Mouse (Mus musculus) heart, embryonic 13.5 days (tissue): ENCODE measurements at regions not wholly inside any gene's neighbourhood (a gene's known extent, or its start where the extent isn't known, plus 50 kb on each side); places are given as distances from the start of the nearest gene placed in this dataset.

ENCODE experiments used
- ATAC-seq: fragments of 200-750 bp; cut with Nextera tagmentation; 2 replicates; pipeline ENCODE4 v1.8.0; 2017; ENCODE audit warnings: moderate TSS enrichment; ENCODE audit not compliant: insufficient number of reproducible peaks, low FRiP score, low TSS enrichment; ENCODE audit errors: extremely low read depth
- H3K27ac ChIP-seq: fragments of 300-500 bp; sonication (generic); replicated peaks from 2 replicates; pipeline ENCODE4 v1.5.1; 2015; ENCODE audit warnings: moderate library complexity, mild to moderate bottlenecking, inconsistent platforms
- H3K27me3 ChIP-seq: fragments of 300-500 bp; sonication (generic); replicated peaks from 2 replicates; pipeline ENCODE4 v1.6.1; 2015; ENCODE audit warnings: mild to moderate bottlenecking, inconsistent platforms
- H3K36me3 ChIP-seq: fragments of 300-500 bp; sonication (generic); 2 replicates; pipeline ENCODE4 v1.6.1; 2015; ENCODE audit warnings: mild to moderate bottlenecking, inconsistent platforms
- H3K4me1 ChIP-seq: fragments of 300-500 bp; sonication (generic); 2 replicates; pipeline ENCODE4 v1.6.1; 2015; ENCODE audit warnings: inconsistent platforms
- H3K4me2 ChIP-seq: fragments of 300-500 bp; sonication (generic); 2 replicates; pipeline ENCODE4 v1.6.1; 2015; ENCODE audit warnings: inconsistent platforms, mild to moderate bottlenecking, moderate library complexity
- H3K4me3 ChIP-seq: fragments of 300-500 bp; sonication (generic); 2 replicates; pipeline ENCODE4 v1.5.1; 2015; ENCODE audit warnings: moderate library complexity, mild to moderate bottlenecking, inconsistent platforms
- H3K9ac ChIP-seq: fragments of 300-500 bp; sonication (generic); 2 replicates; pipeline ENCODE4 v1.6.1; 2015; ENCODE audit warnings: inconsistent platforms, mild to moderate bottlenecking, moderate library complexity
- H3K9me3 ChIP-seq: fragments of 300-500 bp; sonication (generic); 2 replicates; pipeline ENCODE4 v1.6.1; 2016; ENCODE audit warnings: inconsistent platforms
- WGBS: fragments of 180-500 bp; shearing (Covaris S2); methylation state at CpG from one replicate; pipeline ENCODE4 v1.1.7; 2015; ENCODE audit warnings: mixed read lengths; 5-methylcytosine and 5-hydroxymethylcytosine counted together

DNA sequence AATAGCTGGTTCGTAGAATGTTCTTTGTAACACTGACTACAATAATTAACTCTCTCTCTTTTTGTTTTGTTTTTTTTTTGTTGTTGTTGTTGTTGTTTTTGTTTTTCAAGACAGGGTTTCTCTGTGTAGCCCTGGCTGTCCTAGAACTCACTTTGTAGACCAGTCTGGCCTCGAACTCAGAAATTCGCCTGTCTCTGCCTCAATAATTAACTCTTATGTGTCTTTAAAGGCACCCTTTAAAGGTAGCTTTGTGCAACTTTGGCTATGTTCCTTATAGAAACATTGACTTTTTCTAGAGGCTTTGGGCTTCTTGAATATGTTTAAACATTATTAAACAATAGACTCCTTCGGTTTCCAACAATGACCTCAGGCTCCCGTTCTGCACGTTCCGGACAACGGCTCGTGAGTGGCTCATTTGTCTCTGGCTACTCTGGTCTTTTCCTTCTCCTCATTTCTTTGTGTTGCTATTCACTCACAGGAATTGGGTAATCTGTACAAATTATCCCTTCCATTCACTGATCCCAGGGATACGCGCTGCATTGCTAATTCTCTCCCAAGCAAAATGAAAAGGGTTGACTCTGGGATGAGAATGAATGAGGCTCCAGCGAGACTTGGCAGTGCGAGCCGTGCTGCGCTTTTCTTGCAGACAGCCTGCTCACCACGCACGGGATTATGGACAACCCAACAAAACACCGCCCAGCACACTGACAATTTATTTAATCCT lies 90.2 kb upstream of the Klf12 start:
- Histone ChIP-seq H3K9me3 (no peaks in the 10 kb centered on the region), H3K36me3 (no peaks in the 10 kb centered on the region), H3K27ac (no peak overlapping the region), H3K4me2 (no peak overlapping the region), H3K27me3 (no peaks in the 10 kb centered on the region), H3K4me3 (no peak overlapping the region), H3K4me1 (no peaks in the 10 kb centered on the region), H3K9ac (no peak overlapping the region)
- no peak for ATAC-seq
- WGBS, result 85% methylated on average over 18 of the region's 18 CpGs

DNA sequence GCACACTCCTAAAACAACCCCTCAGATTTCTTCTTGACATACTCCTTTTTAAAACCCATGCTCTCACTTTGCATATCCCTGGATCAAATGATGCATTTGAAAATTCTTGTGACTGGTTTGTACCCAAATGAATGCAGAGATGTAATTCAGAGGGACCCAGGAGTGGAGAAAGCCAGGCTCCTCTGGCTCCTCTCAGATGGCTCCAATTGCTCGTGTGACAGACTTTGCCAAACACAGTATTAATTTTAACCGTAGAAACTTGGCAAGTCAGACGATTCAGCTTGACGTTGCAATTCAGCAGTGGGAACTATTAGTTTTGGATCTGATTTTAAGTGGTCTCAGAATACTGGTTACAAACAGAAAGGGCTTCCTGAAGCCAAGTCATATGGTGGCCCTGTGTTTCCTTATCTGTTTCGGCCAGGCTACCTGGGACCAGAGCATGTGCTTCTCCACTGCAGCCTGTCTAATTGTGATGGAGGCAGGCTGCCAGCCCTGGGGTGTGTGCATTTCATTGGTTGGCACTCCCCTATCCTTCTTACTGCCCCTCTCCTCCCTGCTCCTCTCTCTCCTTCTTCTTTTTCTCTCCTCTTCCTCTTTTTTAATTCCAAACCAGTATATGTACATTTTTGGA lies 81.9 kb upstream of the Klf12 start:
- H3K9ac ChIP-seq, result no peak overlapping the region
- 67% methylated on average over 5 of the region's 5 CpGs for WGBS
- no peaks in the 10 kb centered on the region for H3K36me3 ChIP-seq
- H3K9me3 ChIP-seq, result no peaks in the 10 kb centered on the region
- H3K27me3 ChIP-seq, result no peaks in the 10 kb centered on the region
- no peaks in the 10 kb centered on the region for H3K4me1 ChIP-seq
- ATAC-seq, result no peak
- H3K27ac ChIP-seq, result no peak overlapping the region
- H3K4me3 ChIP-seq, result no peak overlapping the region
- no peak overlapping the region for H3K4me2 ChIP-seq

DNA sequence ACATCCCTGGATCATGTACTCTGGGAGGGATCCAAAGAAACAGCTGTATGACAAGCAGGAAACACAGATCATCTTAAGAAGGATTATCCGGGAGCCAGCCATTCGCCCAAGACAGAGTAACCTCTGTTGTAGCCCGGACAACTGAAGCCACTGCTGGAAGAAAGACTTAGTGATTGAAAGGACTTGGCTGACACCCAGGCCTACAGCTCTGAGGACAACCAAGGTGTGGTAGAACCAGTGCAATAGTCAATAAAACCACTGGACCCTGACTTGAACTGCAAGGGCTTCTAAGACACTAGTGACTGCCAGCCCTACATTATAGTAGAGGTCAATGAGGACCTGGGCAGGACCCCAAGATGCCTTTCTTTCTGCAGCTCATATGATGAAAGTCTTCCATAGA lies 78.3 kb upstream of the Klf12 start:
- no peak for ATAC-seq
- H3K9me3 ChIP-seq, result no peaks in the 10 kb centered on the region

DNA sequence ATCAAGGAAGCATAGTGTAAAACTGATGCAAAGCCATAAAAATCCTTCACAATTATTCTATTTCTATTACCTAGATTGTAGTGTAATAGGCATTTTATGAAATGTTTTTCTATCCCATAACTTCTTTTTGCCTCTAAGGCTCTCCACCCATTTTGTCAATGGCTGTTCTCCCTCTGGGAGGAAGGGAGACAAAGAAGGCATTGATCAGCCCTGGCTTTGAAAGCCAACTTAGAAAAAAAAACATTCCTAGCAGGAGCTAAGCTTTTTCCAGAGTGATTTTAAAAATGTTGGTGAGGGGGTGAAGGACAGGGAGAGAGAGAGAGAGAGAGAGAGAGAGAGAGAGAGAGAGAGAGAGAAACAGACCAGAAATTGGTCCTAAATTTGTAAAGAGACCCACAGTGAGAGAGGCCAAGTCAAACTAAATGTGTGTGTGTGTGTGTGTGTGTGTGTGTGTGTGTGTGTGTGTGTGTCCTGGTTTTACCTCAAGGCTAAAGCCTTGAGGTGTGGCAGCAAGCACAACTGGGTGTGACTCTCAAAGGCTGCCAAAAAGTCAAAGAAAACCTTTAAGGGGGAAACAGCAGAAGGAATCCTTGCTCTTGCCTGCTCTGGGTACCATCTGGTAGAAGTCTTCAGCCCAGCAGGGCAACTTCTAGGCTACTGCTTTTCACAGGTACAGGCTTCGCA lies 77.0 kb upstream of the Klf12 start:
- no peak overlapping the region for H3K9ac ChIP-seq
- no peak overlapping the region for H3K4me2 ChIP-seq
- no peak overlapping the region for H3K4me3 ChIP-seq
- H3K4me1 ChIP-seq, result peaks cover 4% of the 10 kb centered on the region; the same call in 1 of the 2 replicates
- H3K36me3 ChIP-seq, result no peaks in the 10 kb centered on the region
- 100% methylated on average over 1 of the region's 1 CpGs for WGBS
- ATAC-seq, result no peak
- no peak overlapping the region for H3K27ac ChIP-seq
- no peaks in the 10 kb centered on the region for H3K9me3 ChIP-seq
- H3K27me3 ChIP-seq, result no peaks in the 10 kb centered on the region

More for the DNA sequence above, 78.3 kb upstream of the Klf12 start:
- 65% methylated on average over 3 of the region's 3 CpGs for WGBS
- H3K4me1 ChIP-seq, result no peaks in the 10 kb centered on the region
- no peaks in the 10 kb centered on the region for H3K27me3 ChIP-seq
- no peak overlapping the region for H3K9ac ChIP-seq
- no peak overlapping the region for H3K4me2 ChIP-seq
- H3K4me3 ChIP-seq, result no peak overlapping the region
- H3K36me3 ChIP-seq, result no peaks in the 10 kb centered on the region
- H3K27ac ChIP-seq, result no peak overlapping the region

DNA sequence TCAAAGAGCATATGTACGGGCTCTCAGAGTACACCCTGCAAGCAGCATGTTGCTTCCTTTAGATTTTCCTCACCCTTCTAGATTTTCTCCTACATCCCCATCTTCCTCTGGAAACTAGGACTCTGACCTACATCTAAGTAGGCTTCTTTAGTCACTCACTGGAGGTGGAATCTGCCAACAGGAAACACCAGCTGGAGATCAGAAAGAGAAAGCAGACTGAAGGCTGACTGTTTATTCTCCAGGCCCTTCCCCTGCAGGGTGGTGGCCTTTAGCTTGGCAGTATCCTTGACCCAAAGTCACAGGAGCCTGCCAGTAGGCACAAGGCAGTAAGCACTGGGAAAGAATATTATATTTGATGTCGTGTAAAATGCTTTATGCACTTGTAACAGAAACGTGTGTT lies 75.4 kb upstream of the Klf12 start:
- Histone ChIP-seq H3K4me2 (no peak overlapping the region), H3K27ac (no peak overlapping the region), H3K4me3 (no peak overlapping the region), H3K36me3 (no peaks in the 10 kb centered on the region), H3K9ac (no peak overlapping the region), H3K27me3 (no peaks in the 10 kb centered on the region), H3K9me3 (no peaks in the 10 kb centered on the region), H3K4me1 (peaks cover 4% of the 10 kb centered on the region; the same call in 1 of the 2 replicates)
- ATAC-seq, result no peak
- WGBS, result 74% methylated on average over 3 of the region's 3 CpGs

DNA sequence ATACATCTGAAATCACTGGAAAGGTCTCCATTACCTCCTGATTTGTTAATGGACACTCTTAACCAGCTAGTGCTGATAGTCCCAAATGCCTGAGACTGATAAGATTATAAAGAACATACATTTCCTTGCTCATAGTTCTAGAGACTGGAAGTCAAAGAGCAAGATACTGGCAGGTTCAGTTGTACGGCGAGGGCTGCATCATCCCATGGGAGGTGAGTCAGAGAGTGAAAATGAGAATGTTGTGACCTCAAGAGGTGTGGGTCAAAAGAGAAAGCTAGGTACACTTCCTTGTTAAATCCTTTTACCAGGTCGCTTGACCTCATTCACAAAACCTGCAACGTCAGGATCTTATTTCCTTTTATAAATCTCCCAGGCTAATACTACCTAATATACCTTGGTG lies 72.7 kb upstream of the Klf12 start:
- ATAC-seq, result no peak
- Histone ChIP-seq H3K27ac (no peak overlapping the region), H3K9ac (no peak overlapping the region), H3K4me1 (peaks cover 4% of the 10 kb centered on the region; the same call in 1 of the 2 replicates), H3K27me3 (no peaks in the 10 kb centered on the region), H3K4me2 (no peak overlapping the region), H3K4me3 (no peak overlapping the region), H3K36me3 (no peaks in the 10 kb centered on the region), H3K9me3 (no peaks in the 10 kb centered on the region)
- WGBS, result 57% methylated on average over 4 of the region's 4 CpGs

DNA sequence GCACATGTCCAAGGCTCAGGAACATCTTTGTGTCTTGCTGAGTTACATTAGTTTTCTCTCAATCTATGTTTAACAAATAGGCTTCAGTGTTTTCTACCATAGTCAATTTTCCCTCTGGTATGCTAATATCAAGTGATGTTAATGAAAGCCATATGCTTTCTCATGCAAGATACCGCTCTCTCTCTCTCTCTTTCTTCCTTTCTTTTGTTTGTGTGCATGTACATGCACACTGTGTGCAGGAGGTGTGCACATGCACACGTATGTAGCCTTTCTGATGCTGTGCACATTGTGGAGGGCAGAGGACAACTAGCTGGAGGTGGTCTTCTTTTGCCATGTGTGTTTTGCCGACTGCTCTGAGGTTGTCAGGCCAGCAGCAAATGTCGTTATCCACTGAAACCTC lies 69.0 kb upstream of the Klf12 start:
- Histone ChIP-seq H3K27ac (no peak overlapping the region), H3K9me3 (no peaks in the 10 kb centered on the region), H3K27me3 (no peaks in the 10 kb centered on the region), H3K9ac (no peak overlapping the region), H3K4me3 (no peak overlapping the region), H3K4me1 (peaks cover 4% of the 10 kb centered on the region; the same call in 1 of the 2 replicates), H3K36me3 (no peaks in the 10 kb centered on the region), H3K4me2 (no peak overlapping the region)
- WGBS, result 64% methylated on average over 4 of the region's 4 CpGs
- ATAC-seq, result no peak

DNA sequence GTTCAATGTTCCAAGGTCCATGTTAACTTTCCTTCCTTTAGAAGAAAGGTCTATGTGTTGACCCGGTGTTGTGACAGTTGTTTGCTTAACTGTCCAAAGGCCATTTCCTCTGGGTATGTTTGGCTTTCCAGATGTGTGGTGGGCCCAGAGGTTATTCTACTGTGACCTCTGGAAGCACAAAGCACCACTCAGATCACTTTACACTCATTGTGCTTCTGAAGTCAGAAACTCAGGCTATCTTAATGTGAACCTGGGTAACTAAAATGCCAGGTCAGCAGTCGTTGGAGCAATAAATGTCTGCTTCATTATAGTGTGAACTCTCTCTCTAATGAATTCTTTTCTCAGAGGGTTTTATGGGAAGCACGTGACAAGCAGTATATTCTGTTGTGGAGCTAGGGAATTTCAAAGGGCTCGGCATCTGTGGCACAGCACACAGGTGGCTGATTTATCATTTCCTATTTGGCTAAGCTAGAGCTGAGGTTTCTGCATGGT lies 68.5 kb upstream of the Klf12 start:
- H3K9ac ChIP-seq, result no peak overlapping the region
- no peaks in the 10 kb centered on the region for H3K27me3 ChIP-seq
- no peak for ATAC-seq
- H3K4me3 ChIP-seq, result no peak overlapping the region
- H3K4me2 ChIP-seq, result no peak overlapping the region
- H3K9me3 ChIP-seq, result no peaks in the 10 kb centered on the region
- no peak overlapping the region for H3K27ac ChIP-seq
- WGBS, result 56% methylated on average over 4 of the region's 4 CpGs
- no peaks in the 10 kb centered on the region for H3K36me3 ChIP-seq
- H3K4me1 ChIP-seq, result peaks cover 4% of the 10 kb centered on the region; the same call in 1 of the 2 replicates

DNA sequence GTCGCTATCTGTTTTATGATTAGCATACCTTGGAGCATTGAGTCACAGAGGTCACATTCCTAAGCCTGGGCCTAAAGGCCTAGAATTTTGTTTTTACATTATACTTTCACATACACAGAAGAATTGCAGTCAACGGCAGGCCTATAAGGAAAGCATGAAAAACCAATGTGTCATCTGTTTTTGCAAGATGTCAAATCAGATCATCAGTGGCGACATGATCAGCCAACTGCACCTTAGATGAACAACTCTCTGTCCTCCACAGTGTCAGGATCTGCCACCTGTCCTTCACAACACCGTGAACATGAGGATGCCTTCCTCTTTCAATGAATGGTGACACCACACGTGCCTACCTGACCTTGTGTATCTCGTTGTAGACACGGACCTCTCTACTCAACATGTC lies 66.5 kb upstream of the Klf12 start:
- H3K27me3 ChIP-seq, result no peaks in the 10 kb centered on the region
- H3K27ac ChIP-seq, result no peak overlapping the region
- H3K4me2 ChIP-seq, result no peak overlapping the region
- no peak overlapping the region for H3K9ac ChIP-seq
- no peaks in the 10 kb centered on the region for H3K4me1 ChIP-seq
- no peaks in the 10 kb centered on the region for H3K36me3 ChIP-seq
- H3K9me3 ChIP-seq, result no peaks in the 10 kb centered on the region
- no peak overlapping the region for H3K4me3 ChIP-seq
- ATAC-seq, result no peak
- 80% methylated on average over 7 of the region's 7 CpGs for WGBS

DNA sequence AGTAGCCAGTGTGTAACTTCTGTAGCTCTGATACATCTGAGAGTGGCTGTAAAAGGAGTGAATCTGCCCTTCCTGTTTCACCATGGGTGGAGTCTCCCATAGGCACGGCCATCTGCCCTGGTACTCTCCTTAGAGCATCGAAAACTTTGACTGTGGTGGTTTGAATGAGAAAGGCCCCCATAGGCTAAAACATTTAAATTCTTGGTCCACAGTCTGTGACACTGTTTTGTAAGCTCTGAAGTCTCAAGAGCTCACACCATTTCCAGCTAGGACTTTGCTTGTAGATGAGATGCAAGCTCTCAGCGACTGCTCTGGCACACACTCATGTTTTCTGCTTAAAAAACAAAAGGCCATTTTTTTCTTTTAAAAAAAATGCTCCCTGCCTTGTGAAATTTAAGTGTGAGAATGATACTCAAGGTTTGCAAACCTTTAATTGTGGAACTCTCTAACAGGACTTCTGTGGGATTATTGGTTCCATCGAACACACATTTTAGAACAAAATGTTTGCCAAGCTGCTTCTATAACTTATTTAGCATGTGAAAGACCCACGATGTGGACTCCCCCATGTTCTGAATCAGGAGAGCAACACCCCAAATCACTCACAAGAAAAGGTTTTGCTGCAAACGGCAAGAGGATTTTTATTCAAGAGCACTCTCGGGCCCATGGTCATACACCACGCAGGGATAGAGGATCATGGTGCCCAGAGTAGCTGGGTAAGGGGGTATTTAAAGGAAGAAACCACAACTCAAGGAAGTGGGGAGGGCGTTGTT lies 65.7 kb upstream of the Klf12 start:
- no peaks in the 10 kb centered on the region for H3K4me1 ChIP-seq
- H3K36me3 ChIP-seq, result no peaks in the 10 kb centered on the region
- no peaks in the 10 kb centered on the region for H3K27me3 ChIP-seq
- no peak overlapping the region for H3K4me2 ChIP-seq
- H3K27ac ChIP-seq, result no peak overlapping the region
- H3K9me3 ChIP-seq, result no peaks in the 10 kb centered on the region
- 79% methylated on average over 9 of the region's 9 CpGs for WGBS
- H3K9ac ChIP-seq, result no peak overlapping the region
- no peak overlapping the region for H3K4me3 ChIP-seq
- ATAC-seq, result no peak
